Mouse (Mus musculus): ENCODE data around the gene Gsk3a.

DNA sequence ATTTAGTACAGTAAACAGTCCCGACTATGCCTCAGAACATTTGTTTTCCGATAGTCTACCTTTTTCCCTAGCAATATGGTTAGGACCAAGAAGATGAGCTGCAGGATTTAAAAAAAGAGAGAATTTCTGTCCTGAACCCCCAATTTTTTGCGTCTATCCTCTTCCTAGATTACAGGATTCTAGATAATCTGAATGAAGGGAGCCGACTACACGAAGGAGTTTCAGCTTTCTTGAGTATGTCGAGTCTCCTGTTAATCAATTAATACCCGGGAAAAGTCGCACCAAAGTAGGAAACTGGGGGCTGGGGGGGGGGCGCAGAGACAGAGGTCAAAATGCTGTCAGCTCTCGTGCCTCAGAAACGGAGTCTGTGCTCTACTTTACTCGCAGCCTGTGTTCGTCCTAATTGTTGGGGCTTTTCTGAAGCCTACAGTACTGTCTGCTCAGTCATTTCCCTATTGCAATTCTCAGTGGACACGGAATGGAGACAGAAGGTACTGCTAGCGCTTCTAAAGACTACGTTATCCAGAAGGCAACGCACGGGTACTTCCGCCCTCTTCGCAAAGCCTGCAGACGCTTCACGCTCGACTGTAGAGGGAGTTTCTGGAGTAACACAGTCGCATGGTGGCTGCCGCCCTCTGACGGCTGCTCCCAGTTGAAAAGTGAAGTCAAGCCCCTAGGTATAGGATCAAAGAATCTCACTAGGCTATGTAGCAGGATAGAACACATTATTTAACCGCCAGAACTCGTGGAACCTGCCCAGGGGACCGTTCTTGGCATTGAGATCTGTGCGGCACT, 1.4 kb upstream of the Gsk3a start:
- no peak for TF ChIP-seq EP300 (IDR thresholded peaks at IDR 0.05)
- peak; percentile 88 for TF ChIP-seq CTCF (IDR thresholded peaks at IDR 0.05)
